Mouse (Mus musculus) WW6 (cell line): ENCODE data around the gene Arap1.

Experiments
- DNase-seq: peaks from one replicate; pipeline ENCODE4 v3.0.0-alpha.2; 2013; ENCODE audit warnings: low read depth, low spot score

Gene Arap1

GRCm38 (mm10) chr7:101327263-101327662 lies 20.6 kb upstream of the Arap1 start:
- DNase-seq = no peak

GRCm38 (mm10) chr7:101327786-101328185 lies 20.1 kb upstream of the Arap1 start:
- no peak for DNase-seq

- DNase-seq = no peak
These were observed 19.2 kb upstream of the Arap1 start for GRCm38 (mm10) chr7:101328621-101329158.

GRCm38 (mm10) chr7:101329606-101330005 lies 18.3 kb upstream of the Arap1 start:
- DNase-seq = no peak

GRCm38 (mm10) chr7:101330074-101330840 lies 17.6 kb upstream of the Arap1 start:
- DNase-seq = no peak

- no peak for DNase-seq
These were observed 17.1 kb upstream of the Arap1 start for GRCm38 (mm10) chr7:101330841-101331173.

GRCm38 (mm10) chr7:101332045-101332831 lies 15.6 kb upstream of the Arap1 start:
- no peak for DNase-seq

GRCm38 (mm10) chr7:101335228-101335627 lies 12.6 kb upstream of the Arap1 start:
- no peak for DNase-seq

- no peak for DNase-seq
These were observed 11.2 kb upstream of the Arap1 start for GRCm38 (mm10) chr7:101336686-101337085.

- DNase-seq = no peak
These were observed 10.5 kb upstream of the Arap1 start for GRCm38 (mm10) chr7:101337401-101337800.

GRCm38 (mm10) chr7:101341405-101341804 lies 6.5 kb upstream of the Arap1 start:
- no peak for DNase-seq

GRCm38 (mm10) chr7:101343135-101343534 lies 4.7 kb upstream of the Arap1 start:
- DNase-seq = no peak

GRCm38 (mm10) chr7:101344892-101345291 lies 3.0 kb upstream of the Arap1 start:
- DNase-seq = no peak

- no peak for DNase-seq
These were observed 876 bp upstream of the Arap1 start for GRCm38 (mm10) chr7:101346991-101347390.

GRCm38 (mm10) chr7:101348312-101348711 lies 445 bp downstream of the Arap1 start:
- DNase-seq = no peak

GRCm38 (mm10) chr7:101349861-101350260 lies 2.0 kb downstream of the Arap1 start:
- no peak for DNase-seq

GRCm38 (mm10) chr7:101352404-101352803 lies 4.5 kb downstream of the Arap1 start:
- no peak for DNase-seq

- DNase-seq = no peak
These were observed 6.6 kb downstream of the Arap1 start for GRCm38 (mm10) chr7:101354423-101354822.

GRCm38 (mm10) chr7:101355551-101356100 lies 7.8 kb downstream of the Arap1 start:
- no peak for DNase-seq

GRCm38 (mm10) chr7:101356868-101357267 lies 9.0 kb downstream of the Arap1 start:
- no peak for DNase-seq

- no peak for DNase-seq
These were observed 12.5 kb downstream of the Arap1 start for GRCm38 (mm10) chr7:101360406-101360805.

GRCm38 (mm10) chr7:101361021-101361420 lies 13.2 kb downstream of the Arap1 start:
- DNase-seq = no peak
